8 mouse cellular contexts compared by ENCODE assay signal in genomic region chr17:33783408-33783807, GRCm38 (mm10). TPM values are rescaled to one million over a fixed set of nuclear protein-coding genes. Genes with fewer than 3 reads are reported as not detected.
DNase-seq lines count a peak whose midpoint lies in the region; ATAC-seq and TF ChIP-seq lines count a peak whose summit lies in the region.

No protein-coding gene starts in this region.

- H3ac ChIP-seq in C2C12 (ENCODE audit: control insufficient read depth, insufficient read length, low read depth), result no peak overlapping the region

- H3K79me3 ChIP-seq in C2C12 (ENCODE audit: low read depth), result peaks cover 9% of the 10 kb centered on the region

- H3K4me1 ChIP-seq in forebrain, embryonic 14.5 days (ENCODE audit: control insufficient read depth, insufficient read depth, low read length), result peaks cover 12% of the 10 kb centered on the region; the same call in 1 of the 2 replicates
- H3K4me1 ChIP-seq in forebrain, embryonic 11.5 days (replicated peaks; ENCODE audit: control insufficient read depth, insufficient read depth, low read length), result 0 out of 2 replicates have a peak, but pooled peaks cover 2% of the 10 kb centered on the region
- H3K4me1 ChIP-seq in liver, embryonic 11.5 days (replicated peaks; ENCODE audit: control insufficient read depth, insufficient read depth, low read length), result peaks cover 29% of the 10 kb centered on the region

- ATAC-seq in forebrain, embryonic 14.5 days, result no peak
- no peak for ATAC-seq in forebrain, embryonic 11.5 days (replicated peaks; ENCODE audit: low FRiP score)
- ATAC-seq in liver, embryonic 11.5 days (replicated peaks; ENCODE audit: low FRiP score), result no peak

- H3K36me3 ChIP-seq in forebrain, embryonic 14.5 days (ENCODE audit: control insufficient read depth, insufficient read depth, low read length), result no peaks in the 10 kb centered on the region
- H3K36me3 ChIP-seq in forebrain, embryonic 11.5 days (ENCODE audit: control insufficient read depth, insufficient read depth, low read length), result no peaks in the 10 kb centered on the region
- peaks cover 5% of the 10 kb centered on the region for H3K36me3 ChIP-seq in C2C12 (ENCODE audit: control insufficient read depth, insufficient read depth)
- H3K36me3 ChIP-seq in liver, embryonic 11.5 days (ENCODE audit: control insufficient read depth, insufficient read depth, low read length), result no peaks in the 10 kb centered on the region

- no peaks in the 10 kb centered on the region for H3K27me3 ChIP-seq in forebrain, embryonic 14.5 days (replicated peaks; ENCODE audit: control insufficient read depth, insufficient read depth, low read length)
- H3K27me3 ChIP-seq in forebrain, embryonic 11.5 days (ENCODE audit: control insufficient read depth, insufficient read depth, low read length), result no peaks in the 10 kb centered on the region
- H3K27me3 ChIP-seq in C2C12 (ENCODE audit: control insufficient read depth, insufficient read depth, insufficient read length), result no peaks in the 10 kb centered on the region
- no peaks in the 10 kb centered on the region for H3K27me3 ChIP-seq in liver, embryonic 11.5 days (replicated peaks; ENCODE audit: control insufficient read depth, insufficient read depth, low read length)

- H3K4me2 ChIP-seq in forebrain, embryonic 14.5 days (ENCODE audit: low read length), result no peak overlapping the region
- no peak overlapping the region for H3K4me2 ChIP-seq in forebrain, embryonic 11.5 days (ENCODE audit: low read depth, low read length, severe bottlenecking)
- no peak overlapping the region for H3K4me2 ChIP-seq in liver, embryonic 11.5 days

- TF ChIP-seq CTCF in C2C12 (IDR thresholded peaks at IDR 0.05; ENCODE audit: control insufficient read depth, insufficient read depth, insufficient read length), result no peak

- H3K27ac ChIP-seq in forebrain, embryonic 14.5 days (ENCODE audit: low read depth, low read length), result no peak overlapping the region
- H3K27ac ChIP-seq in forebrain, embryonic 11.5 days (ENCODE audit: low read depth, low read length), result no peak overlapping the region
- no peak overlapping the region for H3K27ac ChIP-seq in liver, embryonic 11.5 days (ENCODE audit: low read depth, low read length)

- no peaks in the 10 kb centered on the region for H3K9me3 ChIP-seq in forebrain, embryonic 14.5 days (replicated peaks; ENCODE audit: control insufficient read depth, low read length)
- H3K9me3 ChIP-seq in forebrain, embryonic 11.5 days (ENCODE audit: control insufficient read depth, low read length), result no peaks in the 10 kb centered on the region
- H3K9me3 ChIP-seq in liver, embryonic 11.5 days (ENCODE audit: control insufficient read depth, low read length), result no peaks in the 10 kb centered on the region

- no peak overlapping the region for H3K9ac ChIP-seq in forebrain, embryonic 14.5 days (ENCODE audit: low read length)
- H3K9ac ChIP-seq in forebrain, embryonic 11.5 days (ENCODE audit: low read length), result no peak overlapping the region
- no peak overlapping the region for H3K9ac ChIP-seq in liver, embryonic 11.5 days (ENCODE audit: low read depth, low read length)

- no peak overlapping the region for H3K4me3 ChIP-seq in forebrain, embryonic 14.5 days (ENCODE audit: low read depth, low read length)
- H3K4me3 ChIP-seq in forebrain, embryonic 11.5 days (ENCODE audit: low read depth, low read length), result no peak overlapping the region
- H3K4me3 ChIP-seq in C2C12 (ENCODE audit: insufficient read depth, poor library complexity, severe bottlenecking), result no peak overlapping the region
- no peak overlapping the region for H3K4me3 ChIP-seq in liver, embryonic 11.5 days (ENCODE audit: low read depth, low read length)

- peak; percentile 10 for DNase-seq in forebrain, embryonic 14.5 days (ENCODE audit: low spot score)
- no peak for DNase-seq in forebrain, embryonic 11.5 days (ENCODE audit: low spot score)
- peak; percentile 97 for DNase-seq in fibroblast of lung, adult 2 months (ENCODE audit: low read depth)
- DNase-seq in heart, postnatal 4 days, result peak; percentile 92
- DNase-seq in lung, postnatal 25 days (ENCODE audit: low spot score), result peak; percentile 84
- DNase-seq in layer of hippocampus, adult 11-12 months (ENCODE audit: low spot score), result no peak
- no peak for DNase-seq in liver, embryonic 11.5 days (ENCODE audit: low spot score)

- H3K79me2 ChIP-seq in C2C12 (ENCODE audit: control insufficient read depth, insufficient read depth), result peaks cover 35% of the 10 kb centered on the region

TF ChIP-seq in C2C12, 6 proteins besides CTCF, POLR2A, EP300 and RAD21:
- peak; percentile 98 for TF ChIP-seq MAX (IDR thresholded peaks at IDR 0.05)
- no peak for TF ChIP-seq CEBPB (IDR thresholded peaks at IDR 0.05; ENCODE audit: low read depth)
- no peak for TF ChIP-seq MYOG (IDR thresholded peaks at IDR 0.05; ENCODE audit: control insufficient read depth, extremely low read depth, insufficient read length)
- peak; percentile 82 for TF ChIP-seq MYOD1 (IDR thresholded peaks at IDR 0.05; ENCODE audit: control insufficient read depth, insufficient read length, low read depth)
- peak; percentile 39 for TF ChIP-seq FOSL1 (IDR thresholded peaks at IDR 0.05; ENCODE audit: insufficient read depth, low read length, poor library complexity, severe bottlenecking)
- no peak for TF ChIP-seq USF1 (IDR thresholded peaks at IDR 0.05; ENCODE audit: low read depth)

RNA-seq across cellular contexts. Expression of gene Angptl4, which starts 1.8 kb away (rescaled TPM):
- polyA plus RNA-seq in forebrain, embryonic 14.5 days (2014; fragmentation: Nextera tagmentation; extraction: Ambion mirVana), result 15.2 and 15.8 TPM in 2 replicates
- 16.6 and 20.9 TPM in 2 replicates for polyA plus RNA-seq in forebrain, embryonic 11.5 days (2014; fragmentation: Nextera tagmentation; extraction: Ambion mirVana)
- polyA plus RNA-seq in C2C12 (2012; fragmentation: generic; extraction: Trizol), result 212 TPM
- 10 to 100 TPM; 29.1 to 35.0 TPM for total RNA-seq in heart, postnatal 4 days (2021)
- polyA plus RNA-seq in liver, embryonic 11.5 days (2014; fragmentation: Nextera tagmentation; extraction: Ambion mirVana), result 28.1 and 31.9 TPM in 2 replicates

RNA-seq across cellular contexts. Expression of gene Rab11b, which starts 23.1 kb away (rescaled TPM):
- polyA plus RNA-seq in forebrain, embryonic 14.5 days (2014; fragmentation: Nextera tagmentation; extraction: Ambion mirVana), result 340 and 341 TPM in 2 replicates
- 330 and 338 TPM in 2 replicates for polyA plus RNA-seq in forebrain, embryonic 11.5 days (2014; fragmentation: Nextera tagmentation; extraction: Ambion mirVana)
- polyA plus RNA-seq in C2C12 (2012; fragmentation: generic; extraction: Trizol), result 97.3 TPM
- total RNA-seq in heart, postnatal 4 days (2021), result 100 to 1,000 TPM; 333 to 343 TPM
- polyA plus RNA-seq in liver, embryonic 11.5 days (2014; fragmentation: Nextera tagmentation; extraction: Ambion mirVana), result 184 and 199 TPM in 2 replicates

RNA-seq across cellular contexts. Expression of gene Kank3, which starts 26.9 kb away (rescaled TPM):
- polyA plus RNA-seq in forebrain, embryonic 14.5 days (2014; fragmentation: Nextera tagmentation; extraction: Ambion mirVana), result 35.6 and 37.2 TPM in 2 replicates
- 30.4 and 31.1 TPM in 2 replicates for polyA plus RNA-seq in forebrain, embryonic 11.5 days (2014; fragmentation: Nextera tagmentation; extraction: Ambion mirVana)
- polyA plus RNA-seq in C2C12 (2012; fragmentation: generic; extraction: Trizol), result 5.0 TPM
- 10 to 100 TPM; 57.5 to 58.5 TPM for total RNA-seq in heart, postnatal 4 days (2021)
- polyA plus RNA-seq in liver, embryonic 11.5 days (2014; fragmentation: Nextera tagmentation; extraction: Ambion mirVana), result 21.4 and 23.4 TPM in 2 replicates

RNA-seq across cellular contexts. Expression of gene Rps28, which starts 41.0 kb away (rescaled TPM):
- polyA plus RNA-seq in forebrain, embryonic 14.5 days (2014; fragmentation: Nextera tagmentation; extraction: Ambion mirVana), result 624 and 885 TPM in 2 replicates
- 758 and 759 TPM in 2 replicates for polyA plus RNA-seq in forebrain, embryonic 11.5 days (2014; fragmentation: Nextera tagmentation; extraction: Ambion mirVana)
- 8,619 TPM for polyA plus RNA-seq in C2C12 (2012; fragmentation: generic; extraction: Trizol)
- total RNA-seq in heart, postnatal 4 days (2021), result 1,000 to 10,000 TPM; 1,097 to 1,179 TPM
- polyA plus RNA-seq in liver, embryonic 11.5 days (2014; fragmentation: Nextera tagmentation; extraction: Ambion mirVana), result 1,026 and 1,173 TPM in 2 replicates

RNA-seq across cellular contexts. Expression of gene Ndufa7, which starts 41.0 kb away (rescaled TPM):
- polyA plus RNA-seq in forebrain, embryonic 14.5 days (2014; fragmentation: Nextera tagmentation; extraction: Ambion mirVana), result 461 and 608 TPM in 2 replicates
- polyA plus RNA-seq in forebrain, embryonic 11.5 days (2014; fragmentation: Nextera tagmentation; extraction: Ambion mirVana), result 374 and 400 TPM in 2 replicates
- 493 TPM for polyA plus RNA-seq in C2C12 (2012; fragmentation: generic; extraction: Trizol)
- total RNA-seq in heart, postnatal 4 days (2021), result 100 to 1,000 TPM; 423 to 447 TPM
- polyA plus RNA-seq in liver, embryonic 11.5 days (2014; fragmentation: Nextera tagmentation; extraction: Ambion mirVana), result 390 and 411 TPM in 2 replicates

Comparison
In these comparisons a context has a peak if more than half of its experiments do, and no peak if none do; other contexts are left out.
1. DNase-seq: peak in forebrain, embryonic 14.5 days (single experiment), fibroblast of lung, adult 2 months (single experiment), heart, postnatal 4 days (single experiment) and lung, postnatal 25 days (single experiment); none in forebrain, embryonic 11.5 days (single experiment), layer of hippocampus, adult 11-12 months (single experiment) and liver, embryonic 11.5 days (single experiment).